Mouse (Mus musculus): Measurements from ENCODE around the gene Spo11.

Spo11 gene

DNA sequence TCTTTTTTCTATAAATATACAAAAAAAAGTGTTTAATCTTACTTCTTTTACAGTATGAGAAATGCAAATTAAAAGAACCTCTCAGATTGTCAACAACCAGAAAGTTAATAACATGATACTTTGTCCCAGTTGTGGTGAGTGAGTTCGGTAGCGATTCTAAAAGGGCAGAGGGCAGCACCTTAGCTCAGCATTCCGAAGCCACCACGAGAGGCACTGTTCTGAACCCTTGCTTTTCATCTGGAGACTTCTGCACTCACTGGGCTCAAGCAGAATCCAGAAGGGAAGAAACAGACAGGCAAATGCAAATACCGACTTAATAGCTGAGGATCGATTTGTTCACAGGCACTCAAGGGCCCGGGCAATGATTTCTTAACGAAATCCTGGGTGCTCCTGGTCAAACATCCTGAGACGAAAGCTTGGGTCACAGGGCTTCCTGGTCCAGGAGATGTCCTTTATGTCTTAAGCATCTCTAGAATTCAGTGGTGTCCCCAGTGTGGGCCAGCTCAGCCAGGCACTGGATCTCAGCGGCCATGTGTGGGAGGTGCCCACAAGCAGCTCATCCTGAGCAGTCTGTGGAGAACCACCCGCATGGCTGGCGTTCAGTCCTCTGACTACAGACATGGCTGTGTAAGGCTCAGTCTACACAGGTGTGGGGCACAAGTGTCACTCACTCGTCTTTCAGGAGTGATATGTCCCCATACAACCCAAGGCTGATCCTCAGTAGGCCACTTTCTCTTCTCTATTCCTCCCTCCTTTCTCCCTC lies 18.3 kb upstream of the Spo11 start:
- no peak for DNase-seq

DNA sequence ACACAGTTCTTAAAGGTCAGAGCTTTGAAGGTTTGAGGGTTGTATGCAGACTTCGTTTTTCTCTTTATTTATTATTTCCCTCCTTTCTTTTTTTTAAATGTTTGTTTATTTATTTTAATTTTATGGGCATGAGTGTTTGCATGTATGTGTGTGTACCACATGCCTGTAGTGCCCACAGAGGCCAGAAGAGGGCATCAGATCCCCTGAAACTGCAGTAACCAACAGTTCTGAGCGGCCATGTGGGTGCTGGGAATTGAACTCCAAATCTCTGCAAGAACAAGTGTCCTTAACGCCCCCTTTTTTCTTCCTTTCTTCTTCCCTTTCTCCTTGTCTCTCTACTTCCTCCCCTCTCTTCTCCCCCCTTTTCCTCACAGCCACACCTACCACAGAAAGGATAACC lies 17.1 kb upstream of the Spo11 start:
- no peak for DNase-seq

DNA sequence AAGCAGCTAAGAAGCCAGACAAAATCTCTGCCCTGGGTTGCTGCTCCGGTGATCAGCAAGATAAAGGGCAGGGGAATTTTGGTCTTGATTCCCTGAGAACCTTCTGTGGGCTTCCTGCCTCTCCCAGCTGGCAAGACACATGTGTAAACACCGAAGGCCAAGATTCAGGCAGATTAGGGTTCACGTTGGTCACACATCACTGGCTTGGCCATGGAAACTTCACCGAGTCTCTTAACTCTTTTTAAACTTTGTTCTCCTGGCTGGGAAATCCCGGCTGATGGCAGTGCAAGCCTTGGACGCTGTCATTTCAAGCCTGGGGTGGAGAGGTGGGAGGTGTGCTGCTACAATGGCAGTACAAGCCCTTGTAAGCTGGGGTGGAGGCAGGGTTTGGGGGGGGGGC lies 16.3 kb upstream of the Spo11 start:
- no peak for DNase-seq

DNA sequence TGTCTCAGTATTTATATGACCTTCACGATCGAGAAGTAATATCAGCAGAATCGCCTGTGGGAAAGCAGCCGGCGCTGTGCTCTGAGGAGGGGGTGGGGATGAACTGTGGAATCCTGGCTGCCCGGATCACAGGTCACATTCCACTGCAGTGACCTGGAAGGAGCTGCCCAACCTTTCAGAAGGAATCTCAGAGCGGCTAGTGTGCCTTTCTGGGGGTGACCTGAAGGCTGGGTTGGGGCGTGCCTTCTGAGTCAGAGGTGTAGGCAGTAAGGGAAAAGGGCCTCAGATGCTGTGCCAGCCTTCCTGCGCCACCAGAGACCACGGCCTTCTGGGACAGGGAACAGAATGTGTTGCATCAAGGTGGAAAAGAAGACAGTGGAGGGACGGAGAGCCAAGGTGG lies 12.3 kb upstream of the Spo11 start:
- DNase-seq = no peak

DNA sequence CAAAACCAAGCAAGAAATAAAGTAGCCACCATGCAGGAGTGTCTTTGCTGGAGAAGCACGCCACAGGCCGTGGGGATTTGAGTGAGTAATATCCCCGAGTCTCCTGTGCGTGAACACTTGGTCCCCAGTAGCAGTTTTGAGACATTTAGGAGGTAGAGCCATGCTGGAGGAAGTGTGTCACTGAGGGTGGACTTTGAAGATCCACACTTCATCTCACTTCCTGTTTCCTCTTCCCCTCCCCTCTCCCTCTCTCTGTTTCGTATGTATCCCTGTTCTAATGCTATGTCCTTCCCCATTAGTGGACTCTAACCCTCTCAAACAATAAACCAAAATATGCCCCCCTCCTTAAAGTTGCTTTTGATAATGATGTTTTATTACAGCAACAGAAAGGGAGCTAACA lies 11.0 kb upstream of the Spo11 start:
- no peak for DNase-seq

DNA sequence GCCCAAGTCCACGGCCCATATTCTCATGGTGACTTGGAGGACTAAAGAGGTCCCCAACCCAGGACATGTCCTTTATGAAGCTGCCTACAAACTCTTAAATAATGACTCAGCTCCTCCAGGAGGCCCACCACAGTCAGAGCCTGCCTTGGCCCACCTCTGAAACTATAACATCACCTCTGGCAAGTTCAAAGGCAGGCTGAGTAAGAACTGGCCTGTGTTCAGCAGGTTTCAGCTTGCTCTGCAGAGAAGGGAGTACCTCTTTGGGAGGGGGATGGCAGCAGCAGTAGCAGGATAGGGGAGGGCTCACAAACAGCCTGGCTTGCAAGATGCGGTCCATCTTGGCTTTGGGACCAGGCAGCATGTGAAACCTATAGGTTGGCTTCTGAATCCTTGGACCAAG lies 5.6 kb upstream of the Spo11 start:
- no peak for DNase-seq

DNA sequence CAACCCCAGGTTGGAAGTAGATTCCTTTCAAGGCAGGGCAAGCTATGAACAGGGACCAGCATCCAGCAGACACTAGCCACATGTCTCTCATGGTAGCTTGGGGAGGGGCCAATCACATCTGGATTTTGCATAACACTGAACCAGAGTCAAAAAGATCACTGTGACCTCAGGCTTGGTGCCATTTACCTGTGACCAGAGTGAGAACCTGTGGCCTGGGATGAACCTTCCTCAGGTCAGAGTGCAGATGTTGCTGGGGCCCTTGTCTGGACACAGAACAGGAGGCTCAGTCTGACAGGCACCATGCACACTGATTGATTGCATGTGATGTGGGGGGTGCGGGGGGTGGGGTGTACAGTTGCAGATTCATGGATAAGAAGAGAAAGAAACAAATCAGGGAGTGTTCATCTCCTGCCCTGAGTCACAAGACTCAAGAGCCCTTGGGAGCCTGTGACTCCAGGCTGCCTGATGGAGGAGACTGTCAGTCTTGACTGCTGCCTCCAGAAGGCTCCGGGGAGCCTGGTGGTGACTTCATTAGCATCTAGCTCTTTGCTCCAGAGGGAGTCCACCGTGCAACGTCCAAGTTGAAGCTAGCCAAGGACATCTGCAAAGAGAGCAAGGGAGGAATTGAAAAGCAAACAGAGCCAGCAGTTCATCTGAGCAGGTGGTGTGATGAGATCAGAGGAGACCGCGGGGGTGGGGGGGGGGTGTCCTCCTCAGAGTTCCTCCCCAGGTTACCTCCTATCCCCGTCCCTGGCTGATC lies 3.5 kb upstream of the Spo11 start:
- no peak for DNase-seq

DNA sequence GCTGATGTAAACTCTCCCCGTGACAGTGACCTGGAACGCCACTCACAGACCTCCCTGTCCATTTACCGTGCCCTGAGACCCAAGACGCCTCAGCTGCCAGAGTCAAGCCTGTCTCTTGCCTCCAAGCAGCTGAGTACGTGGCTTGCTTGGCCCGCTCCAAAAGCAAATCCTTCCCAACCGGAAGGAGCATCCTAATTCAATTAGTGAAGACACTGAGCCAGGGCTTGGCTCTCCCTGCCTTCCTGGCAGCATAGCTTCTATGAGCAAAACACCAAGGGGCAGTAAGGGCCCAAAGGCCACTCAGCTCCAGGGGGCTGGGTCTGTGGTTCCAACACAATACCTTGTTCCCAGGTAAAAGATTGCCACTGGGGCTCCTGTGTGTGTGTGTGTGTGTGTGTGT lies 2.8 kb upstream of the Spo11 start:
- no peak for DNase-seq

DNA sequence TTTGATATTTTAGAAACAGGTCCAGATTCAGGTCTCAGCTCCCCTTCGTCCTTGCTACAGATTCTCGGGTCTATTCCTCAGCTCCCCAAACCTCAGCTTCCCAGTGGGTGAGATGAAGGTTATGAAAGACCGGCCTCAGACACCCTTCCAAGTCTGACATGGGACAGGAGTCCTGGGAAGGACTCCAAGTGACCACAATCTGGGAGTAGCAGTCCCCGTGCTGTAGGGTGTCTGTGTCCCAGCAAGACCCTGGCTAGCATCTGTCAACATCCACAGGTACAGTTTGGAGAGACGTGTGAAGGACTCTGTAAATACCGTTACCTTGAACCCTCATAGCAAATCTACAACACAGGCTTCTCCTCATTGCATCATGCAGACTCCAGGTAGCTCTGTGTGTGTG lies 2.3 kb upstream of the Spo11 start:
- DNase-seq = no peak

DNA sequence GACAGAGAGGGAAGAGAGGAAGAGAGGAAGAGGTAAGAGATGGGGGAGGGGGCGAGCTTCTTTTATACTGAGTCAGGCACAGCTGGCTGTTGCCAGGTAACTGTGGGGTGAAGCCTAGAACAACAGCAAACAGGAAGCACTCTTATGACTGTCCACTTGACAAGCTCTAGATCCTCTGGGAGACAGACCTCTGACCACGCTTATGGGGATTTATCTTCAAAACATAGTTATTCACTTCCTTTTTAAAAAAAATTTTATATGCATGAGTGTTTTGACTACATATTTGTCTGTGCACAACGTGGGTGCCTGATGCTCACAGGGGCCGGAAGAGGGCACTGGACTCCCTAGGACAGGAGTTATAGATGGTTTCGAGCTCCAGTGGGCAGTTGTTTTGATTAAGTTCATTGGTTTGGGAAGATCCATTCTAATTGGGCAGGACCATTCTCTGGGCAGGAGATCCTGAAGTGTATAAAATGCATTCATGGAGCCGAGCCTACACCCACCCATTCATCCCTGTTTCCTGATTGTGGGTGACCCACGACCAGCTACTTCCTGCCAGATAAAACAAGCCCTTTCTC lies 750 bp upstream of the Spo11 start:
- no peak for DNase-seq

DNA sequence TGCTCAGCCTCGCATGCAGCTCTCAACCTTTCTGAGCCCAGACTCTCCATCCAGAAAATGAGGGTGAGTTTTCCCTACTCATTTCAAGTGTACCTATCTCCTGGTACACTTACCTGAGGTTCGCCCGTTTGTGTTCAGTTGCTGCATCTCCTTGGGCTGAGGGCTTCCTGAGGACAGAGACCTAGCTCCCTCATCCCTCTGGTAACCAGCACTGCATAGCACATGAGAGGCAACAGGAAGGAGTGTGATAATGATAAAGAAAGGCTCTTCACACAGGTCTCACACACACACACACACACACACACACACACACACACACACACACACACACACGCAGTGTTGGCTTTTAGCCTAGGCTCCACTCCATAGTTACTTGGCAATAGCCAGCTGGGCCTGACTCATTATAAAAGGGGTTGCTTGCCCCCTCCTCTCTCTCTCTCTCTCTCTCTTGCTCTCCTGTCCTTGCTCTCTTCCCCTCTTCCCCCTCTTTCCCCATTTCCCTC lies 682 bp downstream of the Spo11 start:
- DNase-seq = no peak

DNA sequence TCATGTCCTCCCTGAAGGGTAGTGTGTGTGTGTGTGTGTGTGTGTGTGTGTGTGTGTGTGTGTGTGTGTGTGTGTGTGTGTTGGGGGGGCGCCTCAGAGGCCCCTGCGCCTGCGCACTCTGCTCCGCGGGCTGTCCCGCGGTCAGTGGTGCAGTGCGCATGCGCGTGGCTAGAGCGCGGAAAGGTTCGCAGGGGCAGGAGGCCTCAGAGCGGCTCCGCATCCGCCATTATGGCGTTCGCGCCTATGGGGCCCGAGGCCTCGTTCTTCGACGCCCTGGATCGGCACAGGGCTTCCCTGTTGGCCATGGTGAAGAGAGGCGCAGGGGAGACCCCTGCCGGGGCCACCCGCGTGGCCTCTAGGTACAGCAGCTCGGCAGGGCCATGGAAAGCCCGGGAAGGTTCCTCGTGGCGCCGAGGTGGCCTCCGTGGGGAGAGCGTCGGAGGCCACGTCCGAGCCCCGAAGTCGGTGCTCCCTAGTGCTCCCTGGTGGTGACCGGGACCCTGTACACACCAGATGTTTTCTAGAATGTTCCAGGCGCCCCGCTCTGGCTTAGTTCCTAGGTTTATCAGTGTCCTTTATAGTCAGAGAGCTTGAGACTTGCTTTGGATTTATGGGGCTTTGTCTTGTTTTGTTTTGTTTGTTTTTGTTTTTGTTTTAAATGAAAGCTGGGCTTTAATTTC lies 2.3 kb downstream of the Spo11 start:
- no peak for DNase-seq

DNA sequence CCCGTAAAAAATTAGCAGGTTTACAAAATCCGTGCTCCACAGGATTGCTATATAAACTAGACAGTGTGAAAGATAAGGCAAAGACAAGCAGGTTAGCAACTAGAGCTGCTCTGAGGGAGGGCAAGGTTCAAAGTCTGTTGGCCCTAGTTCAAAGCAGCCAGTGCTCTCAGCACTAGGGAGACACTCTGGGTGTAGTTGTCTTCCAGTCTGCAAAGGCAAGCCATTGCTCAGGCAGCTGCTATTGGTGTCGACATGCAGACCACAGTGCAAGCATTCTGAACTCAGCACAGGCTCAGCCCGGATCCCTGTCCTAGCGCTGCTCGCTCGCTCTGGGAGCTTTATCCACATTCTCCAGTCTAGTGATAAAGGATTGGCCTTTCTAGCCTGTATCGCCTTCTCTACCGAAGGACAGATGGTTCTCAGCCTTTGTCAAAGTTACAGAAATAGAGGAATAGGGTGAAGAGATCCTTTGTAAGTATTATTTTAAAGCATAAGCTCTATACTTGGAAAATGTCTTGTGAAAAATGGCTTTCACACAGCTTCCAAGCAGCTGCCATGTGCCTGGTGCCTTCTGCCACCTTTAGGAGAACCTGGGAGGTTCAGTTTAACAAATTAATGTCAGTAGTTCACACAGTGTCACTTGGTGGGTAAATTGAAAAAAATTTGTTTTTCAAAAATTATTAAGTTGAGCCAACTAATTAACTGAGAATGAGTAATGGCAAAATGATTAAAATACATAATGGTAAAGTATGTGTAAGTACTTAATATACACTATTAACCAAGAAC lies 5.5 kb downstream of the Spo11 start:
- no peak for DNase-seq

DNA sequence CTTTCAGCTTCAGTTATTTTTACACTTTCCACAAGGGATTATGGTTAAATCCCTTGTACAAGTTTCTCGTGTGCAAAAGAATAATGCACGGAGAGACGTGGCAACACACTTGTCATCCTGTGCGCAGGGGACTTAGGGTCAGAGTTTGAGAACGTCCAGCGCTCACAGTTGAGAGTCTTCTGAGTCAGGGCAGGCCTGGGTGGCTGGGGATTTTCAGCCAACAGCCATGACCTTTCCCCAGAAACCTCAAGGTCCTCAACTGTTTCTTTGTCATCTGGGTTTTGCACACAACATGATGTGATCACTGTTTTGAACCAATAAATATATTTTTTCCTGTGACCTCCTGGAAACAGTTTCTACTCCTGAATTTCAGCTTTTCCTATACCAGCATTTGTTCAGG lies 12.7 kb downstream of the Spo11 start:
- DNase-seq = no peak

DNA sequence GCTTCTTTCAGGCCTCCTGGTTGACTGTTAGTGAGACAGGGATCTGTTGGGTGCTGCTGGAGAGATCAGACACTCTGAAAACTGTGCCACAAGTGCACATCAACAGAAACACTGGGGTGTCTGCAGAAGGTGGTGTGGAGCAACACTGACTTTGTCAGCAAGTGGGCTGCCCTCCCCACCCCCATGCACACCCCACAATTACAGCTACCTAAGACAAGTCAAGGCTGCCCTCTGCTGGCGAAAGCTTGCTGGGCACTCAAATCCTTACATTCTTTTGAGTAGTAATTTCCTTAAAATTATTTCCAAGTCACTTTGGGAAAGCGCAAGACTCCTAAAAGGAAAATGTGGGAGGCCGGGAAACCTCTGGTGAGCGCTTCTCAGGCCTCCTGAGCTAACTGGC lies 18.7 kb downstream of the Spo11 start:
- DNase-seq = peak; percentile 63 to 78

DNA sequence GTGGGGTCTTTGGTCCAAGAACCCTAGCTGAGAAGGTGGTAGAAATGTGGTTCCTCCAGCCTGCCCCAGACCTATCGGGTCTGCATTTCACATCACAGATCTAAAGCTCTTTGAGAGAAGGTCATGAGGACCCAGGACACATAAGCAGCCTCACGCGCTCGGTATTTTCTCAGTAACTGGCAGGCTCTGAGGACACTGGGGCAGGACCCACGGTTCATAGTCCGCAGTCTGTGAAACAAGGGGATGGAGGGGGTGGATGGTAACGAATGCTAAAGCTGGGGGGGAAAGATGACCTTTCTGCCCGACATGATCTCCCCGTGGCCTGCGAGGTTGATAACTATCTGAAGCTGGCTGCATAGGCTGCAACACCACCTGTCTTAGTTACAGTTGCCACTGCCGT lies 20.2 kb downstream of the Spo11 start:
- DNase-seq = no peak

DNA sequence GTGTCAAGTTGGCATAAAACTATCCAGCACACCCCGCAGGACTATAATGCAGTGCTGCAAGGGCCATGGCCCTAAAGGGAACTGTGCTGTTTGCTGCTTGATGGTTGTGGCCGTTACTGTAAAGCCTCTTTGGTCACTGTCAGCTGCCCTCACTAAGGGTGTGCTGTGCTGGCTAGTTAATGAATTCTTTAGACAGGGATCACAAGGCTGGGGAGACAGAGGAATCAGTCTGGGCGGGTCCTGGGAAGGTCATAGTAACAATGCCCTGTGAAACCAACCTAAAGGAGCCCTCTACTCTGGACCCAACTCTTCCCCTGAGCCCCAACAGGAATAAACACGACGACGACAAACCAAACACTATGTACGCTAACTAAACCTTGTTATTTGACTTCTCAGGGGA lies 21.0 kb downstream of the Spo11 start:
- DNase-seq = no peak

DNA sequence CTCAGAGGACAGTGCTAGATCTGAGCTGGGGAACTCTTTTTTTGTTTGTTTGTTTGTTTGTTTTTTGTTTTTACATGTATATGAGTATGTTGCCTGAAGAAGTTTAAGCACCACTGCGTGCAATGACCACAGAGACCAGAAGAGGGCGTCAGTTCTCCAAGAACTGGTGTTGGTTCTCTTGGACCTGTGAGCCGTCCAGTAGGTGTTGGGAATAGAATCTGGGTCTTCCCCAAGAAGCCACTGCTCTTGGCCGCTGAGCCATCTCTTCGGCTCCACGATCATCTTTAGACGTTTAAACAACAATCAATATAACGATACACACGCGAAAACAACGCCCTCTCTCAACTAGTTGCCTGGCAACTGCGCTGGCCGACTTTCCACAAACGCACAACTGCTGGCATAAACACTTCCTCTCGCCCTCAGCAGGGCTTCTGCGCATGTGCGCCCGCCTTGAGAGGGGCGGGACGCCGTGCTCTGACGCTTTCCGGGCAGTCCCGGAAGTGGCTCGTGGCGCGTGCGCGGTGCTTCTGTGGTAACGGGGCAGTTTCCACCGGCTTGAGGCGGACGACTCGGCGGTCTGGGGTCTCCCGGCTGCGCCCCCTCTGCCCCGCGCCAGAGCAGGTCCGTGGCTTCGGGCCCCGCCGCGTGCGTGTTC lies 22.3 kb downstream of the Spo11 start, which contains the start of gene Rae1:
Gene Rae1 (plus strand): TSS at position 488 of the 655 bp plus-strand sequence.
- DNase-seq = peak; percentile 99

DNA sequence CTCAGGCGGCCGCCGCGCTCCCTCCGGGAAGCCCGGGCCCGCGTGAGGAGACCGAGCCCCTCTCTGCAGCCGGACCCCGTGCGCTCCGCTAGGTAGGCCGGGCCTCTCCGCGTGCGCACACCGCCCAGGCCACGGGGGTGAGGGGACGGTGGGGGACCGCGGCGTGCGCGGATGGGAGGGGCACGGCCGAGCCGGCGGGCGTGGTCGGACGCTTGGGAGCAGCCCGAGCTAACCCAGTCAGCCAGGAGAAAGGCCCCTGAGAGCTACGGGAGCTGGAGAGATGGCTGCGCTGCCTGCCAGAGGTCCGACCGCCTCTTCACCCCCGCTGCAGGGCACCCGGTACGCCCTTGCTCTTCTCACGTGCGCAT lies 22.8 kb downstream of the Spo11 start:
- peak in 1 of 2 experiments; percentile 87 for DNase-seq

DNA sequence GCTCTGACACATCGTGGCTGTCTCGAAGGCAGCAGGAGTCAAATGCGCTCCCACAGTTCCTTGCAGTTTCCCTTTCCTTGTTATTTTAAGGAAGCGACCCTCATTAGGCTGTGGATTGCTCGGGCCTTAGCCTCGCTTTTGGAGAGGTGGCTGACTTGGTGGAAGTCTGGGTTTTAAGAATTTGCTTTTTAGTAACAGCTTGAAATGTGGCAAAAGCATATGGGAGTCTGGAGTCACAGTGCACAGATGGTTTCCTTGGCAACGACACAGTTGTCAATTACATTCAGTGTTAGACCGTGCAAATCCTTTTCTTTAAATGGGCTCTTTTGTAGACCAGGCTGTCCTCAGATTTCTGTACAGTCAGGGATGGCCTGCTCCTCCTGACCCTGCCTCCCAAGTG lies 23.4 kb downstream of the Spo11 start:
- no peak for DNase-seq

DNA sequence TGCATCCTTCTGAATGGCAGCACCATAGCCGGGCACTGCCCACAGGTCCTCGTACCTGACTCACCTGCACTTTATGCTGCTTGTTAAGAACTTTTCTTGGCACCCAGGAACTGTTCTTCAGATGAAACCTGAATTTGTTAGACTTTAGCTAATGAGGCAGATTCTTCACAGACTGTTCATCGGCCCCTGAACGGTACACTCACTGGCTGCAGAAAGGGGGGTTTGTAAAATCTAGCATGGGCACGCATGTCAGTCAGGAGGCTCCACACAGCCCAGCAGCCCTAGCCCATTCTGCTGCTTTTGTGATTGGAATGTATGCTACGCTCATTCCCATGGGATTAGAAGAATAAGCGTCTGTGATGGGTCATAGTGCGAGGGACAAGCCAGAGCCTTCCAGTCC lies 26.2 kb downstream of the Spo11 start:
- no peak for DNase-seq

DNA sequence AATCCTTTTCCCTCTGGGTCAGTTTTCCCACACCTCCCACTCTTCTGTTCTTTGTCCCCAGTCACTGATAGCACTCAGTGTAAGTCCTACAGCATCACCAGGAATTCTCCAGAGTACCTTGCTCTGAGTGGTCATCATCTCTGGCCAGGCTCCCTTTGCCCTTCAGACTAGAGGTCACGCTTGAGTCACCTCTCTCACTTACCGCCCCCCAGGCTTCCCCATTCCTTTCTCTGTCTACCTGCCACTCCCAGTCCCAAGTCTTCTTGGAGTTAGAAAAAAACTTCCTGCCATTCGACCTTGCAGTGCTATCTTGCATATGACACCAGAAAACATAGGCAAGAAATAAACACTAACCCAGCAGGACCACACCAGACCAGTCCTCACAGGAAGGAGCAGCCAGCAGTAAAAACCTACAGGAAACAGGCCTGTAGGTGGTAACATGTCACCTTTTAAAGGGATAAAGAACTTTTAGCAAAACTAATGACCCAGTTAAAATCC lies 32.8 kb downstream of the Spo11 start:
- DNase-seq = no peak

Data from lung, postnatal 4 days (tissue).